In genomic region chr7:58692704-58693103, GRCm38 (mm10) we compare ENCODE assay signal across 15 mouse cellular contexts. TPM values are rescaled to one million over a fixed set of nuclear protein-coding genes. Genes with fewer than 3 reads are reported as not detected.
A peak's percentile ranks its signal among the peaks of the same experiment; 100 is the strongest.
DNase-seq lines count a peak whose midpoint lies in the region; ATAC-seq lines count a peak whose summit lies in the region.
"Had no signal": no experiment of that assay in that cellular context is flagged by ENCODE, and none has a peak within 500 bp of the region (broad histone marks: within the 10 kb centered on the region; RNA-seq: fewer than 3 reads in every experiment).

No protein-coding gene starts in this region.

- DNase-seq in embryonic facial prominence, embryonic 14.5 days (ENCODE audit: low spot score), result peak; percentile 26
- no peak for DNase-seq in embryonic facial prominence, embryonic 10.5 days (ENCODE audit: low spot score)
- DNase-seq in lung, postnatal 14 days, result peak; percentile 15
- no peak for DNase-seq in lung, postnatal 10 days
- DNase-seq in thymus, postnatal 14 days, result peak; percentile 51
- no peak for DNase-seq in spleen, adult 18-20 months
- DNase-seq: layer of hippocampus, postnatal 36 days had no signal

- WGBS in embryonic facial prominence, embryonic 14.5 days, result 62% methylated on average over 2 of the region's 2 CpGs
- 82% methylated on average over 2 of the region's 2 CpGs for WGBS in embryonic facial prominence, embryonic 10.5 days
- WGBS in forebrain, embryonic 15.5 days, result 57% methylated on average over 2 of the region's 2 CpGs

- no peak overlapping the region; the same call in 1 of the 2 replicates for H3K27ac ChIP-seq in embryonic facial prominence, embryonic 14.5 days (replicated peaks; ENCODE audit: low read depth, low read length)
- H3K27ac ChIP-seq in embryonic facial prominence, embryonic 10.5 days (replicated peaks), result no peak overlapping the region
- H3K27ac ChIP-seq in forebrain, embryonic 15.5 days (replicated peaks), result no peak overlapping the region
- H3K27ac ChIP-seq: heart, embryonic 10.5 days; hindbrain, embryonic 13.5 days; kidney, postnatal 0 days; limb, embryonic 15.5 days had no signal

- H3K9me3 ChIP-seq in embryonic facial prominence, embryonic 14.5 days (ENCODE audit: control insufficient read depth, low read length), result no peaks in the 10 kb centered on the region
- H3K9me3 ChIP-seq in embryonic facial prominence, embryonic 10.5 days, result no peaks in the 10 kb centered on the region
- no peaks in the 10 kb centered on the region for H3K9me3 ChIP-seq in forebrain, embryonic 15.5 days
- H3K9me3 ChIP-seq: heart, embryonic 10.5 days; hindbrain, embryonic 13.5 days; limb, embryonic 15.5 days had no signal

- peaks cover 7% of the 10 kb centered on the region; the same call in 1 of the 2 replicates for H3K4me1 ChIP-seq in embryonic facial prominence, embryonic 14.5 days (ENCODE audit: control insufficient read depth, insufficient read depth, low read length)
- H3K4me1 ChIP-seq in embryonic facial prominence, embryonic 10.5 days, result no peaks in the 10 kb centered on the region
- H3K4me1 ChIP-seq in forebrain, embryonic 15.5 days, result peaks cover 8% of the 10 kb centered on the region; the same call in 1 of the 2 replicates
- H3K4me1 ChIP-seq: heart, embryonic 10.5 days had no signal

- ATAC-seq in embryonic facial prominence, embryonic 14.5 days (ENCODE audit: low read depth), result no peak
- 0 out of 2 replicates have a peak, but pooled peaks have one; percentile 1 for ATAC-seq in common myeloid progenitor, adult 5-6 weeks (replicated peaks; ENCODE audit: low read depth, poor library complexity, severe bottlenecking)
- ATAC-seq in forebrain, embryonic 15.5 days (replicated peaks), result no peak

- no peak overlapping the region for H3K4me2 ChIP-seq in embryonic facial prominence, embryonic 14.5 days (ENCODE audit: low read depth, low read length)
- no peak overlapping the region for H3K4me2 ChIP-seq in forebrain, embryonic 15.5 days (replicated peaks)
- H3K4me2 ChIP-seq: hindbrain, embryonic 13.5 days; limb, embryonic 15.5 days had no signal

- no peaks in the 10 kb centered on the region for H3K27me3 ChIP-seq in embryonic facial prominence, embryonic 14.5 days (replicated peaks; ENCODE audit: control insufficient read depth, insufficient read depth, low read length)
- no peaks in the 10 kb centered on the region for H3K27me3 ChIP-seq in embryonic facial prominence, embryonic 10.5 days (replicated peaks; ENCODE audit: low read depth, poor library complexity, severe bottlenecking)
- H3K27me3 ChIP-seq in forebrain, embryonic 15.5 days, result no peaks in the 10 kb centered on the region
- H3K27me3 ChIP-seq: CH12.LX; hindbrain, embryonic 13.5 days; limb, embryonic 15.5 days had no signal

- no peaks in the 10 kb centered on the region for H3K36me3 ChIP-seq in embryonic facial prominence, embryonic 14.5 days (ENCODE audit: control insufficient read depth, insufficient read depth, low read length)
- no peaks in the 10 kb centered on the region for H3K36me3 ChIP-seq in embryonic facial prominence, embryonic 10.5 days (replicated peaks)
- no peaks in the 10 kb centered on the region for H3K36me3 ChIP-seq in forebrain, embryonic 15.5 days
- H3K36me3 ChIP-seq: heart, embryonic 10.5 days; hindbrain, embryonic 13.5 days; limb, embryonic 15.5 days had no signal

- no peak overlapping the region for H3K4me3 ChIP-seq in embryonic facial prominence, embryonic 14.5 days (ENCODE audit: low read depth, low read length)
- no peak overlapping the region for H3K4me3 ChIP-seq in embryonic facial prominence, embryonic 10.5 days
- H3K4me3 ChIP-seq in forebrain, embryonic 15.5 days, result no peak overlapping the region
- H3K4me3 ChIP-seq: erythroblast, embryonic 14.5 days; heart, embryonic 10.5 days; hindbrain, embryonic 13.5 days; limb, embryonic 15.5 days had no signal

- no peak overlapping the region for H3K9ac ChIP-seq in embryonic facial prominence, embryonic 14.5 days (ENCODE audit: low read depth, low read length)
- H3K9ac ChIP-seq in forebrain, embryonic 15.5 days (replicated peaks), result no peak overlapping the region
- H3K9ac ChIP-seq: hindbrain, embryonic 13.5 days; limb, embryonic 15.5 days had no signal

RNA-seq across cellular contexts. Expression of gene Atp10a, which starts 36.7 kb away (rescaled TPM):
- polyA plus RNA-seq in embryonic facial prominence, embryonic 14.5 days (2014; fragmentation: Nextera tagmentation; extraction: Ambion mirVana), result 3.2 and 5.0 TPM in 2 replicates
- polyA plus RNA-seq in embryonic facial prominence, embryonic 10.5 days (2016; fragmentation: Nextera tagmentation; extraction: Ambion mirVana), result 2.2 and 2.8 TPM in 2 replicates
- 17.9 and 22.7 TPM in 2 replicates for total RNA-seq in common myeloid progenitor, adult 5-6 weeks (2017)
- polyA plus RNA-seq in forebrain, embryonic 15.5 days (2015; fragmentation: Nextera tagmentation; extraction: Ambion mirVana), result 1.2 and 1.6 TPM in 2 replicates
- total RNA-seq: CH12.LX had no signal
- polyA plus RNA-seq: erythroblast, embryonic 14.5 days had no signal

Comparison
In these comparisons a context has a peak if more than half of its experiments do, and no peak if none do; other contexts are left out.
1. DNase-seq: peak in embryonic facial prominence, embryonic 14.5 days (single experiment), lung, postnatal 14 days (single experiment) and thymus, postnatal 14 days (single experiment); none in embryonic facial prominence, embryonic 10.5 days (single experiment), lung, postnatal 10 days (single experiment) and spleen, adult 18-20 months (0 of 2).